Mouse (Mus musculus) brain, adult 10 weeks (tissue): ENCODE results near the gene Arfgef2. TPM values are rescaled to one million over a fixed set of nuclear protein-coding genes. Genes with fewer than 3 reads are reported as not detected.

Experiments used
- polyA plus RNA-seq: library from polyadenylated mRNA; stranded (reverse); fragments of 350-450 nt; fragmentation: Illumina TruSeq; extraction: RNeasy Lipid Tissue Mini Kit (QIAGEN cat#74804); gene quantifications from one replicate; pipeline ENCODE4 v1.2.3, GENCODE M21; 2015; ENCODE audit warnings: low read depth, low replicate concordance

Gene Arfgef2
- polyA plus RNA-seq, result 27.7 TPM

DNA sequence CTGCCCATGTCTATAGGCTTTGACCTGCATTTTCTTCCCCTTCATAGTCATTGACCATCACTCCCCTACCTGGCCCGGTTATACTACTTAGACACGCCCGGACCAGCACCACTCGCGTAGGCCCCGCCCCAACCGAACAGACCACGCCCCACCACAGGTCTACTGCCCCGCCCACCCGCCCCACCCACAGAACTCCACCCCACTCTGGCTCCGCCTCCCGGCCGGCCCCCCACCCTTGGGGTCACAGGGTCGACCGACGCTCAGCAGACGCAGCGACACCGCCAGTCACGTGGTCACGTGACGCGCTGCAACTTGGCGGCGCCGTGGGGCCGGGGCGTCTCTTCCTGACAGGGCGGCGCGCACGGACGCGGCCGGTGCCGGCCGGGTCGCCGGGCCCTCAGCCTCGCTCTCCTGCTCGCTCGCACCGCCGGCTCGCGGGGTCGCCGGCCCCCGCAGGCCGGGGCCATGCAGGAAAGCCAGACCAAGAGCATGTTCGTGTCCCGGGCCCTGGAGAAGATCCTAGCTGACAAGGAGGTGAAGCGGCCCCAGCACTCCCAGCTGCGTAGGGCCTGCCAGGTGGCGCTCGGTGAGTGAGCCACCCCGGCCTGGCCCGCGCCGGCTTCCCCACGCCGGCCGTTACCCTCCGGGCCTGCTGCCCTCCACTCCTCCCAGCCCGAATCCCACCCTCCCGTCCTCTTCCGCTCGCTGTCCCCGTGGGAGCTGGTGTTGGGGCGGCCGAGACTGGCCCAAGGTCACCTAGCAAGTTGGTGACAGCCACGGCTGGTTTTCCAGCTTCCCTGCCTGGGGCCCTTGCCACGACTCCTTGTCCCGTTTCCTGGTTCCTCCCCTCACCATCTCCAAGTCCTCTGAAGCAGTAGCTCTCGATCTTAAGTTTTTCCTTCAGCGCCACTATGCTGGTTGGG, at the start of gene Arfgef2:
Gene Arfgef2 (plus strand): TSS at position 339 of the 923 bp plus-strand sequence.

DNA sequence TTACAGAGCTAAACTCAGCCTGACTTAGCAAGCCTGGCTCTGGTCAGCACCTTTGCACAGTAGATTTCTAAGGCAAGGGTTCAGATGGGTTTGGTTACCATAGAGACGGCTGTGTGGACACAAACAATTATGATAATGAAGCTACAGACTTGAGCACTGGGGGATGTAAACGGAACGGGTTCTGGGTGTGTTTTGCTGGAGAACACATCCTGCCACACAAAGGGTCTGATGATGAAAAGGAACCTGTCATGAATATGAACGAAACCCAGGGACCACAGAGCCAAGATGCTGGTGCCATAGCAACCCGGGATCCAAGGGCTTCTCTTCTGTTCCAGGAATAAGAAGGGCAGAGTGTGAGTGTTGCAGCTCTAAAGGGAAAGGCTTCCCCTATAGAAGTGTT, 13.0 kb upstream of the Arfgef2 start, which contains the start of gene Trp53rkb:
Gene Trp53rkb (plus strand): TSS at position 177 of the 400 bp plus-strand sequence.

DNA sequence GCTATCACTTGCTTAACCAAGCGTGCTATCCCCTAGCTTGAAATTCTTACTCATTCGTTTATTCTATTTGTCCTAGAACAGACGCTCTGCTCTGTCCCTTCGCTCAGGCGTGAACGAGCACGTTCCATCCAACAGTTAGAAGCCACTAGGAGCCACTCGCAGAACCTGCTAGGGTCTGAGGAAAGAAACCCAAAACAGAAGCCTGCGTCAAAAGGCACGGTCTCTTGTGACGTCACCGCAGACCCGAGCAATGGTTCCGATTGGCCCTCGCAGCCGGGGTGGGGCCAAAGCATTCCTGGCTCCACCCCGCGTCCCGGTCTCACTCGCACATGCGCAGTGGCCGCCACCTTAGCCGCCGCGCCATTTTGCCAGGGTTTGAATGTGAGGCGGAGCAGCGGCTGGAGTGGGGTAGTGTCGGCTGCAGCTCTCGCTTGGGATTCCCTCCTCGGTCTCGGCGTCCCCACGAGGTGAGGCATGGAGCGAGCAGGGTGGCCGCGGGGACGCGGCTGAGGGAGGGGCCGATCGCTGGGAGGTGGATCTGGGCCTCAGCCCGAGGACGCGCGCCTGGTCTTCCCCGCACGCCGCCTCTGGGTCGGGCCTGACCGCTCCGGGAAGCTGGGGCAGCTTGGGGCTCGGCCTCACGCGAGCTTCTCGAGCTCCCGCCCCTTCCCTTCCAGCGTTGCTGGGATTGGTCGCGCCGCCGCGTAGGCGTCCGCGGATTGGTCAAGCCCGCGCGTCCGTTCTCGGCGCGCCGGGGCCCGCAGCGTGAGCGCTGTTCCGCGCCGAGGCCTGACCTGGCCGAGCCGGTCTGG, 100.5 kb downstream of the Arfgef2 start, which contains the start of gene Cse1l:
Gene Cse1l (plus strand): TSS at position 330 of the 812 bp plus-strand sequence.

Other genes with a start within 250 kb of the Arfgef2 start
- 52.4 TPM for gene Prex1, start 91.8 kb upstream of the Arfgef2 start, polyA plus RNA-seq
- gene Trp53rkb, start 13.1 kb upstream of the Arfgef2 start, polyA plus RNA-seq, result 5.0 TPM
- gene Cse1l, start 100.5 kb downstream of the Arfgef2 start, polyA plus RNA-seq, result 65.0 TPM
- gene Stau1, start 190.7 kb downstream of the Arfgef2 start, polyA plus RNA-seq, result 56.7 TPM
- 24.2 TPM for gene Ddx27, start 209.6 kb downstream of the Arfgef2 start, polyA plus RNA-seq